22 mouse cellular contexts compared by ENCODE assay signal in the genomic region with DNA sequence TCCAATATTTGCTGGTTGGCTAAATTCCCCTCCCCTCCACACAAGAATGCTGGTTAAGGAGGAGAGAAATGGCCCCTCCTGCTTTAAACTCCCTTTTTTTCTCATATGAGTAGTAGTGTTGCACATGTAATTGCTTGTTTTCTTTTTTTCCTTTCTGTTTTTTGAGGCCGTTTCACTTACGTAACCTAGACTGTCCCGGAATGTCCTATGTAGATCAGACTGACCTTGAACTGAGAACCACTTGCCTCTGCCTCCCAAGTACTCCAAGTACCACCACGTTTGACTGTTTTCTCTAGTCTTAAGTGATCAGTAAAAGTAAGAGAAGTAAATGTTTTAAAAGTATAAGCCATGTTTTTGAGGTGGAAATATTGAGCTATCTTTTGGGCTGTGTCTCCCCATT. TPM values are rescaled to one million over a fixed set of nuclear protein-coding genes. Genes with fewer than 3 reads are reported as not detected.
DNase-seq lines count a peak whose midpoint lies in the region; ATAC-seq and TF ChIP-seq lines count a peak whose summit lies in the region.
"Had no signal": no experiment of that assay in that cellular context is flagged by ENCODE, and none has a peak within 500 bp of the region (broad histone marks: within the 10 kb centered on the region; RNA-seq: fewer than 3 reads in every experiment).

No protein-coding gene starts in this region.

- no peak for DNase-seq in heart, adult 11 months
- DNase-seq in liver, postnatal 0 days: no peak
- DNase-seq in liver, embryonic 11.5 days (ENCODE audit: low spot score): no peak
- DNase-seq in NIH3T3 (ENCODE audit: low read depth): peak; percentile 9
- no peak for DNase-seq in midbrain, embryonic 14.5 days
- DNase-seq: adrenal gland, postnatal 25 days; B cell, adult 2 months; cerebellum, adult 11-12 months; cerebellum, adult 9-10 months; cerebellum, postnatal 25 days; gastrocnemius, postnatal 10 days; heart, postnatal 36 days had no signal

- H3K27ac ChIP-seq in heart, embryonic 15.5 days: 0 out of 2 replicates have a peak overlapping the region, but pooled peaks have one; percentile 28
- peak overlapping the region; percentile 71 for H3K27ac ChIP-seq in liver, postnatal 0 days (ENCODE audit: low read depth)
- no peak overlapping the region for H3K27ac ChIP-seq in liver, embryonic 11.5 days (ENCODE audit: low read depth, low read length)
- peak overlapping the region; percentile 84 for H3K27ac ChIP-seq in brown adipose tissue, adult 24 weeks (replicated peaks; ENCODE audit: low read depth, low read length)
- H3K27ac ChIP-seq in midbrain, embryonic 14.5 days (replicated peaks; ENCODE audit: low read depth, low read length): no peak overlapping the region
- H3K27ac ChIP-seq: embryonic facial prominence, embryonic 12.5 days; forebrain, embryonic 15.5 days; hindbrain, embryonic 15.5 days had no signal

- H3K4me1 ChIP-seq in heart, embryonic 15.5 days (replicated peaks): peaks cover 2% of the 10 kb centered on the region; the same call in 1 of the 2 replicates
- 0 out of 2 replicates have a peak, but pooled peaks cover 3% of the 10 kb centered on the region for H3K4me1 ChIP-seq in liver, postnatal 0 days (ENCODE audit: insufficient read depth)
- H3K4me1 ChIP-seq in liver, embryonic 11.5 days (replicated peaks; ENCODE audit: control insufficient read depth, insufficient read depth, low read length): no peaks in the 10 kb centered on the region
- no peaks in the 10 kb centered on the region; the same call in 1 of the 2 replicates for H3K4me1 ChIP-seq in brown adipose tissue, adult 24 weeks (ENCODE audit: control insufficient read depth, insufficient read depth, insufficient read length, low read length)
- H3K4me1 ChIP-seq in midbrain, embryonic 14.5 days (ENCODE audit: control insufficient read depth, insufficient read depth, low read length): no peaks in the 10 kb centered on the region
- H3K4me1 ChIP-seq: embryonic facial prominence, embryonic 12.5 days; forebrain, embryonic 15.5 days; hindbrain, embryonic 15.5 days had no signal

- no peak overlapping the region for H3K4me3 ChIP-seq in heart, embryonic 15.5 days
- no peak overlapping the region for H3K4me3 ChIP-seq in liver, postnatal 0 days (ENCODE audit: low read depth, low read length)
- H3K4me3 ChIP-seq in liver, embryonic 11.5 days (ENCODE audit: low read depth, low read length): no peak overlapping the region
- H3K4me3 ChIP-seq in brown adipose tissue, adult 24 weeks (ENCODE audit: insufficient read depth, low read depth, low read length): no peak overlapping the region
- H3K4me3 ChIP-seq in midbrain, embryonic 14.5 days (replicated peaks; ENCODE audit: low read depth, low read length): no peak overlapping the region
- H3K4me3 ChIP-seq: embryonic facial prominence, embryonic 12.5 days; forebrain, embryonic 15.5 days; heart, embryonic 12.5 days; hindbrain, embryonic 15.5 days had no signal

- peaks cover 17% of the 10 kb centered on the region for H3K36me3 ChIP-seq in heart, embryonic 15.5 days
- H3K36me3 ChIP-seq in liver, postnatal 0 days (replicated peaks; ENCODE audit: insufficient read depth, low read length): peaks cover 56% of the 10 kb centered on the region
- peaks cover 19% of the 10 kb centered on the region for H3K36me3 ChIP-seq in liver, embryonic 11.5 days (ENCODE audit: control insufficient read depth, insufficient read depth, low read length)
- H3K36me3 ChIP-seq in midbrain, embryonic 14.5 days (ENCODE audit: control insufficient read depth, insufficient read depth, low read length): peaks cover 23% of the 10 kb centered on the region

- ATAC-seq in heart, embryonic 15.5 days (replicated peaks; ENCODE audit: insufficient number of reproducible peaks, insufficient read depth, low FRiP score, low read depth): no peak
- peak; percentile 69 for ATAC-seq in liver, postnatal 0 days
- ATAC-seq in liver, embryonic 11.5 days (replicated peaks; ENCODE audit: low FRiP score): no peak
- no peak for ATAC-seq in midbrain, embryonic 14.5 days (ENCODE audit: low FRiP score, low TSS enrichment)
- ATAC-seq: CD4-positive, CD25-positive, alpha-beta regulatory T cell, adult 4 months; forebrain, embryonic 15.5 days; inflammation-experienced regulatory T-cells, adult 6 months; intestine, postnatal 0 days; Patski had no signal

- TF ChIP-seq CTCF in liver, postnatal 0 days (IDR thresholded peaks at IDR 0.05; ENCODE audit: low read depth): no peak

- no peak overlapping the region for H3K4me2 ChIP-seq in heart, embryonic 15.5 days
- no peak overlapping the region for H3K4me2 ChIP-seq in liver, postnatal 0 days (ENCODE audit: low read depth, low read length)
- no peak overlapping the region for H3K4me2 ChIP-seq in liver, embryonic 11.5 days
- no peak overlapping the region for H3K4me2 ChIP-seq in midbrain, embryonic 14.5 days (ENCODE audit: low read length)
- H3K4me2 ChIP-seq: embryonic facial prominence, embryonic 12.5 days; forebrain, embryonic 15.5 days; heart, embryonic 12.5 days; hindbrain, embryonic 15.5 days had no signal

- no peaks in the 10 kb centered on the region for H3K27me3 ChIP-seq in heart, embryonic 15.5 days
- H3K27me3 ChIP-seq in liver, postnatal 0 days (ENCODE audit: insufficient read depth, low read length): no peaks in the 10 kb centered on the region
- H3K27me3 ChIP-seq in liver, embryonic 11.5 days (replicated peaks; ENCODE audit: control insufficient read depth, insufficient read depth, low read length): no peaks in the 10 kb centered on the region
- no peaks in the 10 kb centered on the region for H3K27me3 ChIP-seq in midbrain, embryonic 14.5 days (ENCODE audit: control insufficient read depth, insufficient read depth, low read length)
- H3K27me3 ChIP-seq: embryonic facial prominence, embryonic 12.5 days; forebrain, embryonic 15.5 days; heart, embryonic 12.5 days; hindbrain, embryonic 15.5 days; Patski had no signal

- H3K9me3 ChIP-seq in heart, embryonic 15.5 days (replicated peaks): no peaks in the 10 kb centered on the region
- H3K9me3 ChIP-seq in liver, postnatal 0 days (ENCODE audit: low read length): no peaks in the 10 kb centered on the region
- H3K9me3 ChIP-seq in liver, embryonic 11.5 days (ENCODE audit: control insufficient read depth, low read length): no peaks in the 10 kb centered on the region
- no peaks in the 10 kb centered on the region for H3K9me3 ChIP-seq in midbrain, embryonic 14.5 days (ENCODE audit: control insufficient read depth, low read length)
- H3K9me3 ChIP-seq: embryonic facial prominence, embryonic 12.5 days; forebrain, embryonic 15.5 days; heart, embryonic 12.5 days; hindbrain, embryonic 15.5 days had no signal

- 61% methylated on average over 4 of the region's 4 CpGs for WGBS in heart, embryonic 15.5 days
- 64% methylated on average over 4 of the region's 4 CpGs for WGBS in liver, postnatal 0 days (ENCODE audit: insufficient replicate concordance)
- 87% methylated on average over 4 of the region's 4 CpGs for WGBS in liver, embryonic 11.5 days
- WGBS in midbrain, embryonic 14.5 days: 96% methylated on average over 4 of the region's 4 CpGs

- TF ChIP-seq EP300 in liver, postnatal 0 days (IDR thresholded peaks at IDR 0.05; ENCODE audit: low read depth): no peak

- no peak overlapping the region for H3K9ac ChIP-seq in heart, embryonic 15.5 days
- no peak overlapping the region for H3K9ac ChIP-seq in liver, postnatal 0 days (replicated peaks)
- H3K9ac ChIP-seq in liver, embryonic 11.5 days (ENCODE audit: low read depth, low read length): no peak overlapping the region
- H3K9ac ChIP-seq in midbrain, embryonic 14.5 days (replicated peaks; ENCODE audit: low read length): no peak overlapping the region
- H3K9ac ChIP-seq: embryonic facial prominence, embryonic 12.5 days; forebrain, embryonic 15.5 days; heart, embryonic 12.5 days; hindbrain, embryonic 15.5 days had no signal

RNA-seq across cellular contexts. Expression of a gene that starts 14.3 kb away (rescaled TPM):
- polyA plus RNA-seq in heart, embryonic 15.5 days (2015; fragmentation: Nextera tagmentation; extraction: Ambion mirVana): 11.6 and 13.3 TPM in 2 replicates
- polyA plus RNA-seq in liver, postnatal 0 days (2015; fragmentation: Nextera tagmentation; extraction: Ambion mirVana): 5.1 and 5.3 TPM in 2 replicates
- polyA plus RNA-seq in liver, embryonic 11.5 days (2014; fragmentation: Nextera tagmentation; extraction: Ambion mirVana): 26.3 and 27.1 TPM in 2 replicates
- polyA plus RNA-seq in brown adipose tissue, adult 24 weeks (2012; ENCODE audit: insufficient read depth, insufficient read length, missing spikeins): 13.0 and 20.6 TPM in 2 replicates
- 15.4 and 18.2 TPM in 2 replicates for polyA plus RNA-seq in midbrain, embryonic 14.5 days (2014; fragmentation: Nextera tagmentation; extraction: Ambion mirVana)

RNA-seq across cellular contexts. Expression of a gene that starts 57.8 kb away (rescaled TPM):
- polyA plus RNA-seq in heart, embryonic 15.5 days (2015; fragmentation: Nextera tagmentation; extraction: Ambion mirVana): 58.2 and 65.0 TPM in 2 replicates
- 25.6 and 29.6 TPM in 2 replicates for polyA plus RNA-seq in liver, postnatal 0 days (2015; fragmentation: Nextera tagmentation; extraction: Ambion mirVana)
- 182 and 202 TPM in 2 replicates for polyA plus RNA-seq in liver, embryonic 11.5 days (2014; fragmentation: Nextera tagmentation; extraction: Ambion mirVana)
- 49.3 and 50.6 TPM in 2 replicates for polyA plus RNA-seq in brown adipose tissue, adult 24 weeks (2012; ENCODE audit: insufficient read depth, insufficient read length, missing spikeins)
- 57.6 and 86.1 TPM in 2 replicates for polyA plus RNA-seq in midbrain, embryonic 14.5 days (2014; fragmentation: Nextera tagmentation; extraction: Ambion mirVana)

RNA-seq across cellular contexts. Expression of a gene that starts 57.9 kb away (rescaled TPM):
- 19.8 and 20.5 TPM in 2 replicates for polyA plus RNA-seq in heart, embryonic 15.5 days (2015; fragmentation: Nextera tagmentation; extraction: Ambion mirVana)
- polyA plus RNA-seq in liver, postnatal 0 days (2015; fragmentation: Nextera tagmentation; extraction: Ambion mirVana): 14.1 and 14.5 TPM in 2 replicates
- polyA plus RNA-seq in liver, embryonic 11.5 days (2014; fragmentation: Nextera tagmentation; extraction: Ambion mirVana): 31.4 and 34.7 TPM in 2 replicates
- 25.5 and 26.0 TPM in 2 replicates for polyA plus RNA-seq in brown adipose tissue, adult 24 weeks (2012; ENCODE audit: insufficient read depth, insufficient read length, missing spikeins)
- polyA plus RNA-seq in midbrain, embryonic 14.5 days (2014; fragmentation: Nextera tagmentation; extraction: Ambion mirVana): 40.1 and 42.6 TPM in 2 replicates

Comparison
In these comparisons a context has a peak if more than half of its experiments do, and no peak if none do; other contexts are left out.
1. H3K27ac ChIP-seq: peak in heart, embryonic 15.5 days (single experiment), liver, postnatal 0 days (single experiment) and brown adipose tissue, adult 24 weeks (single experiment); none in liver, embryonic 11.5 days (single experiment) and midbrain, embryonic 14.5 days (single experiment).